Mouse (Mus musculus) liver, postnatal 0 days (tissue): ENCODE measurements around the gene Bnc1.

Experiments
- CTCF ChIP-seq: sonication (generic); IDR thresholded peaks from 2 replicates; pipeline ENCODE4 v1.5.1; 2016; ENCODE audit warnings: antibody characterized with exemption, low read depth
- EP300 ChIP-seq: IDR thresholded peaks from 2 replicates; pipeline ENCODE4 v1.6.1; 2016; ENCODE audit warnings: antibody characterized with exemption, low read depth, mild to moderate bottlenecking

DNA sequence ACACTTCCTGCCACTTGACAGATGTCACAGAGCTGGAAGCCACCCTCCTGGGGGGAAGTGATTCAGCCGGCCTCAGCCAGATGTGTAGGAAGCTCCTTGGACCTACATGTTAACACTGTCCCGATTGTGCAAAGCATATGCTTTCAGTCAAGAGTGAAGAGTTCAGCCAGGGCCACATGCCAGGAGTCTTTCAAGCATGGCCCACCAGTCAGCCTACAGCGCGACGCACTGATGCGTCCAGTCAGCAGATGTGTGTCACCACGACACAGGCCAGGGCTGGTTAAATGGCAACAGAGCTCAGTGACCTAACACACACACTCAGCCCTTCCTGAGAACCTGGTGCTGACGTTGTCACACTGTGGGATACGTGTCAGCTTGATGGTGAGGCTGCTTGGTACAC, 37.6 kb upstream of the Bnc1 start:
- TF ChIP-seq CTCF, result no peak
- no peak for TF ChIP-seq EP300
